Mouse (Mus musculus): ENCODE results near the gene Prkch. TPM values are rescaled to one million over a fixed set of nuclear protein-coding genes. Genes with fewer than 3 reads are reported as not detected.

Prkch gene
- polyA plus RNA-seq, 1 experiment from 2014 or later, result 7.7 TPM

- H3K36me3 ChIP-seq, result no peaks in the 10 kb centered on the region
- ATAC-seq, result peak; percentile 90
- peaks cover 5% of the 10 kb centered on the region; the same call in 1 of the 2 replicates for H3K4me1 ChIP-seq (replicated peaks)
- WGBS, result 40% methylated on average over 13 of the region's 13 CpGs
- H3K4me3 ChIP-seq (replicated peaks), result no peak overlapping the region
- peak overlapping the region; percentile 88 for H3K27ac ChIP-seq
- peak overlapping the region; percentile 38 for H3K4me2 ChIP-seq (replicated peaks)
- no peaks in the 10 kb centered on the region for H3K9me3 ChIP-seq
- H3K27me3 ChIP-seq (replicated peaks), result no peaks in the 10 kb centered on the region
- H3K9ac ChIP-seq, result no peak overlapping the region
These were observed 195.0 kb downstream of the Prkch start for GRCm38 (mm10) chr12:73779332-73780231.

GRCm38 (mm10) chr12:73781425-73782032 is 196.9 kb downstream of the Prkch start:
- Histone ChIP-seq H3K9ac (no peak overlapping the region), H3K27me3 (replicated peaks) (no peaks in the 10 kb centered on the region), H3K27ac (no peak overlapping the region), H3K4me3 (replicated peaks) (no peak overlapping the region), H3K36me3 (no peaks in the 10 kb centered on the region), H3K4me1 (replicated peaks) (peaks cover 5% of the 10 kb centered on the region; the same call in 1 of the 2 replicates), H3K4me2 (replicated peaks) (no peak overlapping the region), H3K9me3 (no peaks in the 10 kb centered on the region)
- WGBS, result 87% methylated on average over 6 of the region's 6 CpGs
- no peak for ATAC-seq

DNA sequence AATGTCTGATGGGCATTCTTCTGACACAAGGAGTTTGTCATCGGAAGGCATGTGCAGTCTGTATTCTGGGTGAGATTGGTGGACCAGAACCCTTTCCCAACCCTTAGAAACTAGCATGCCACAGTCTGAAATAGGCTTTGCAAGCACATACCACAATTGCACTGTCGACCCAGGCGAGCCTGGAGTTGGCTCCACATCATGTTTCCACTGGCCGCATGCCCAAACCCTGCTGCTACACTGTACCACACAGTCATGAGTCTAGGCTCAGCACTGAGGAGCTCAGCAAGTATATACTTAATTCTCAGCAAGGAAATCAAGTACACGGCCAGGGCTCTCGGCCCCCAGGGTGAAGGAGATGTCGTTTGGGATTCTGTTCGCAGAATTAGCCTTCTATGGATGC is 202.3 kb downstream of the Prkch start:
- H3K27ac ChIP-seq, result no peak overlapping the region
- H3K27me3 ChIP-seq (replicated peaks), result no peaks in the 10 kb centered on the region
- H3K36me3 ChIP-seq, result no peaks in the 10 kb centered on the region
- no peak overlapping the region for H3K9ac ChIP-seq
- no peaks in the 10 kb centered on the region for H3K9me3 ChIP-seq
- peaks cover 10% of the 10 kb centered on the region; the same call in 1 of the 2 replicates for H3K4me1 ChIP-seq (replicated peaks)
- no peak overlapping the region for H3K4me3 ChIP-seq (replicated peaks)
- H3K4me2 ChIP-seq (replicated peaks), result no peak overlapping the region
- ATAC-seq, result no peak
- 74% methylated on average over 8 of the region's 8 CpGs for WGBS

DNA sequence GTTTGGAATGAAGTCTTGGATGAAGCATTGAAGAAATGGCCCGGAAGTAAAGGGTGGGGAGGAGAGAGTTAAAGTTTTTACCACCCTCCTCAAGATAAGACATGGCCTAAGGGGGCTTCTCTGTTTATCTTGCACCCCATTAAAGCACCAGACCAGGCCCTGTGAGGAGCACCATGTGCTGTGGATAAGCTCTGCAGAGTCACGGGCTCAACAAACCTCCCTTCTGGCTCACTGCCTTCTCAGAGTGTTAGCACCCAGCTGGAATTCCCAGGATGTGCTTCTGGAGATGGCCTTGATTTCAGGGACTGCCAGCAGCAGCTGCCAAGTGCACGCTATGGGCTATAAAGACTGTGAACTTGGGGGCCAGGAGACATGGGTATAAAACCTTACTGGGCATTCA is 204.3 kb downstream of the Prkch start:
- Histone ChIP-seq H3K4me2 (replicated peaks) (no peak overlapping the region), H3K27me3 (replicated peaks) (no peaks in the 10 kb centered on the region), H3K36me3 (no peaks in the 10 kb centered on the region), H3K4me3 (replicated peaks) (no peak overlapping the region), H3K27ac (no peak overlapping the region), H3K9ac (no peak overlapping the region), H3K4me1 (replicated peaks) (peaks cover 17% of the 10 kb centered on the region), H3K9me3 (no peaks in the 10 kb centered on the region)
- no peak for ATAC-seq
- WGBS, result 38% methylated on average over 3 of the region's 3 CpGs

- Histone ChIP-seq H3K36me3 (no peaks in the 10 kb centered on the region), H3K27me3 (replicated peaks) (no peaks in the 10 kb centered on the region), H3K27ac (peak overlapping the region; percentile 48), H3K9ac (no peak overlapping the region), H3K4me3 (replicated peaks) (no peak overlapping the region), H3K4me2 (replicated peaks) (no peak overlapping the region), H3K4me1 (replicated peaks) (peaks cover 25% of the 10 kb centered on the region), H3K9me3 (no peaks in the 10 kb centered on the region)
- peak; percentile 77 for ATAC-seq
- WGBS, result 31% methylated on average over 5 of the region's 5 CpGs
These were observed 206.0 kb downstream of the Prkch start for GRCm38 (mm10) chr12:73790571-73791108.

GRCm38 (mm10) chr12:73793216-73793615 is 208.6 kb downstream of the Prkch start:
- Histone ChIP-seq H3K4me1 (replicated peaks) (peaks cover 25% of the 10 kb centered on the region), H3K9ac (no peak overlapping the region), H3K9me3 (no peaks in the 10 kb centered on the region), H3K27ac (no peak overlapping the region), H3K36me3 (no peaks in the 10 kb centered on the region), H3K27me3 (replicated peaks) (no peaks in the 10 kb centered on the region), H3K4me2 (replicated peaks) (no peak overlapping the region), H3K4me3 (replicated peaks) (no peak overlapping the region)
- WGBS, result 62% methylated on average over 13 of the region's 13 CpGs
- no peak for ATAC-seq

- no peak; the same call in 1 of the 2 replicates for ATAC-seq
These were observed 209.1 kb downstream of the Prkch start for GRCm38 (mm10) chr12:73793744-73794143.

GRCm38 (mm10) chr12:73794151-73794883 is 209.7 kb downstream of the Prkch start:
- WGBS, result 25% methylated on average over 17 of the region's 17 CpGs
- Histone ChIP-seq H3K36me3 (no peaks in the 10 kb centered on the region), H3K4me2 (replicated peaks) (peak overlapping the region; percentile 28; the same call in 1 of the 2 replicates), H3K9me3 (no peaks in the 10 kb centered on the region), H3K27me3 (replicated peaks) (no peaks in the 10 kb centered on the region), H3K27ac (0 out of 2 replicates have a peak overlapping the region, but pooled peaks have one; percentile 41), H3K9ac (0 out of 2 replicates have a peak overlapping the region, but pooled peaks have one; percentile 14), H3K4me1 (replicated peaks) (peaks cover 25% of the 10 kb centered on the region), H3K4me3 (replicated peaks) (no peak overlapping the region)
- ATAC-seq, result peak; percentile 78

More at GRCm38 (mm10) chr12:73793744-73794143, 209.1 kb downstream of the Prkch start:
- Histone ChIP-seq H3K27ac (0 out of 2 replicates have a peak overlapping the region, but pooled peaks have one; percentile 41), H3K9me3 (no peaks in the 10 kb centered on the region), H3K9ac (0 out of 2 replicates have a peak overlapping the region, but pooled peaks have one; percentile 14), H3K4me3 (replicated peaks) (no peak overlapping the region), H3K4me2 (replicated peaks) (no peak overlapping the region), H3K4me1 (replicated peaks) (peaks cover 25% of the 10 kb centered on the region), H3K36me3 (no peaks in the 10 kb centered on the region), H3K27me3 (replicated peaks) (no peaks in the 10 kb centered on the region)
- WGBS, result 34% methylated on average over 5 of the region's 5 CpGs

GRCm38 (mm10) chr12:73799671-73800070 is 215.1 kb downstream of the Prkch start:
- 0 out of 2 replicates have a peak, but pooled peaks cover 3% of the 10 kb centered on the region for H3K4me1 ChIP-seq (replicated peaks)
- 81% methylated on average over 5 of the region's 5 CpGs for WGBS
- no peaks in the 10 kb centered on the region for H3K27me3 ChIP-seq (replicated peaks)
- no peak overlapping the region for H3K9ac ChIP-seq
- no peak overlapping the region for H3K4me3 ChIP-seq (replicated peaks)
- H3K9me3 ChIP-seq, result no peaks in the 10 kb centered on the region
- no peak for ATAC-seq
- no peaks in the 10 kb centered on the region for H3K36me3 ChIP-seq
- H3K4me2 ChIP-seq (replicated peaks), result no peak overlapping the region
- no peak overlapping the region for H3K27ac ChIP-seq

GRCm38 (mm10) chr12:73800886-73801285 is 216.3 kb downstream of the Prkch start:
- Histone ChIP-seq H3K4me2 (replicated peaks) (no peak overlapping the region), H3K9ac (no peak overlapping the region), H3K36me3 (no peaks in the 10 kb centered on the region), H3K27me3 (replicated peaks) (no peaks in the 10 kb centered on the region), H3K27ac (no peak overlapping the region), H3K9me3 (no peaks in the 10 kb centered on the region), H3K4me1 (replicated peaks) (0 out of 2 replicates have a peak, but pooled peaks cover 3% of the 10 kb centered on the region), H3K4me3 (replicated peaks) (no peak overlapping the region)
- ATAC-seq, result no peak
- 29% methylated on average over 3 of the region's 3 CpGs for WGBS

GRCm38 (mm10) chr12:73801845-73802244 is 217.2 kb downstream of the Prkch start:
- 0 out of 2 replicates have a peak, but pooled peaks cover 3% of the 10 kb centered on the region for H3K4me1 ChIP-seq (replicated peaks)
- ATAC-seq, result no peak
- H3K36me3 ChIP-seq, result no peaks in the 10 kb centered on the region
- no peak overlapping the region for H3K4me3 ChIP-seq (replicated peaks)
- no peaks in the 10 kb centered on the region for H3K27me3 ChIP-seq (replicated peaks)
- no peaks in the 10 kb centered on the region for H3K9me3 ChIP-seq
- H3K9ac ChIP-seq, result no peak overlapping the region
- WGBS, result 90% methylated on average over 8 of the region's 8 CpGs
- no peak overlapping the region for H3K4me2 ChIP-seq (replicated peaks)
- no peak overlapping the region for H3K27ac ChIP-seq
